Mouse (Mus musculus) granulocyte monocyte progenitor cell, adult 5-6 weeks (primary cell): Measurements from ENCODE around the gene Snx29. TPM values are rescaled to one million over a fixed set of nuclear protein-coding genes. Genes with fewer than 3 reads are reported as not detected.
"Not testable (repeated sequence)": the region's sequence is repeated elsewhere in the genome, so short reads cannot be mapped to it uniquely, and the experiment has no call there.

ENCODE experiments used
- ATAC-seq: replicated peaks from 2 replicates; pipeline ENCODE4 v1.8.0; 2016; ENCODE audit warnings: mild to moderate bottlenecking, moderate TSS enrichment, inconsistent platforms; ENCODE audit not compliant: poor library complexity, severe bottlenecking
- total RNA-seq, 2 experiments: library from RNA; stranded (forward) in 1 of 2; stranded (reverse) in 1 of 2; fragments of 200-712, 200-1000 nt in 1 of 2; fragments of >200 nt in 1 of 2; fragmentation: Nextera tagmentation in 1 of 2; gene quantifications; 2 replicates each; pipeline ENCODE4 v1.2.3; 2014 to 2017

Snx29 gene
- total RNA-seq, 2 experiments from 2014 or later: 7.8 to 21.2 TPM

GRCm38 (mm10) chr16:11359173-11359572, 36.5 kb downstream of the Snx29 start:
- no peak for ATAC-seq

GRCm38 (mm10) chr16:11359919-11360318, 37.2 kb downstream of the Snx29 start:
- ATAC-seq: no peak

- ATAC-seq: not testable (repeated sequence)
Measured at GRCm38 (mm10) chr16:11360576-11360975, 37.9 kb downstream of the Snx29 start.

GRCm38 (mm10) chr16:11365626-11366025, 42.9 kb downstream of the Snx29 start:
- no peak for ATAC-seq

GRCm38 (mm10) chr16:11366851-11367250, 44.1 kb downstream of the Snx29 start:
- no peak for ATAC-seq

- ATAC-seq: no peak
Measured at GRCm38 (mm10) chr16:11368412-11368811, 45.7 kb downstream of the Snx29 start.

GRCm38 (mm10) chr16:11369162-11369561, 46.5 kb downstream of the Snx29 start:
- no peak for ATAC-seq

GRCm38 (mm10) chr16:11369642-11370041, 46.9 kb downstream of the Snx29 start:
- peak; percentile 2; the same call in 1 of the 2 replicates for ATAC-seq

GRCm38 (mm10) chr16:11370132-11370544, 47.4 kb downstream of the Snx29 start:
- peak; percentile 50; the same call in 1 of the 2 replicates for ATAC-seq

GRCm38 (mm10) chr16:11379264-11379663, 56.6 kb downstream of the Snx29 start:
- no peak for ATAC-seq

- ATAC-seq: no peak
Measured at GRCm38 (mm10) chr16:11380038-11380437, 57.3 kb downstream of the Snx29 start.

GRCm38 (mm10) chr16:11380871-11381270, 58.2 kb downstream of the Snx29 start:
- no peak for ATAC-seq

GRCm38 (mm10) chr16:11384361-11384760, 61.7 kb downstream of the Snx29 start:
- no peak for ATAC-seq

- no peak for ATAC-seq
Measured at GRCm38 (mm10) chr16:11385150-11385549, 62.4 kb downstream of the Snx29 start.

GRCm38 (mm10) chr16:11385798-11386197, 63.1 kb downstream of the Snx29 start:
- peak; percentile 90 for ATAC-seq

GRCm38 (mm10) chr16:11386221-11386620, 63.5 kb downstream of the Snx29 start:
- no peak for ATAC-seq

- peak; percentile 52 for ATAC-seq
Measured at GRCm38 (mm10) chr16:11388085-11388484, 65.4 kb downstream of the Snx29 start.

- ATAC-seq: no peak
Measured at GRCm38 (mm10) chr16:11389324-11389723, 66.6 kb downstream of the Snx29 start.

GRCm38 (mm10) chr16:11396570-11396969, 73.9 kb downstream of the Snx29 start:
- ATAC-seq: no peak

- no peak for ATAC-seq
Measured at GRCm38 (mm10) chr16:11399386-11399785, 76.7 kb downstream of the Snx29 start.

GRCm38 (mm10) chr16:11399845-11400565, 77.3 kb downstream of the Snx29 start:
- ATAC-seq: no peak

- ATAC-seq: no peak
Measured at GRCm38 (mm10) chr16:11400936-11401335, 78.2 kb downstream of the Snx29 start.
